Mouse (Mus musculus) neural tube, embryonic 14.5 days (tissue): ENCODE measurements around the gene Acaca. TPM values are rescaled to one million over a fixed set of nuclear protein-coding genes. Genes with fewer than 3 reads are reported as not detected.

Experiments
- ATAC-seq: fragments of 200-750 bp; cut with Nextera tagmentation; 2 replicates; pipeline ENCODE4 v1.8.0; 2017; ENCODE audit warnings: low read depth, mild to moderate bottlenecking, moderate TSS enrichment, moderate library complexity
- H3K27ac ChIP-seq: fragments of 300-500 bp; sonication (generic); 2 replicates; pipeline ENCODE4 v1.5.1; 2014; ENCODE audit warnings: low read depth, mild to moderate bottlenecking, control low read depth, low read length, moderate library complexity, mixed read lengths
- H3K27me3 ChIP-seq: fragments of 300-500 bp; sonication (generic); 2 replicates; pipeline ENCODE4 v1.6.1; 2014; ENCODE audit warnings: low read length; ENCODE audit not compliant: control insufficient read depth, insufficient read depth
- H3K36me3 ChIP-seq: fragments of 300-500 bp; sonication (generic); 2 replicates; pipeline ENCODE4 v1.6.1; 2014; ENCODE audit warnings: low read length, mixed read lengths; ENCODE audit not compliant: control insufficient read depth, insufficient read depth
- H3K4me1 ChIP-seq: fragments of 300-500 bp; sonication (generic); 2 replicates; pipeline ENCODE4 v1.6.1; 2014; ENCODE audit warnings: low read length; ENCODE audit not compliant: control insufficient read depth, insufficient read depth
- H3K4me2 ChIP-seq: fragments of 300-500 bp; sonication (generic); 2 replicates; pipeline ENCODE4 v1.6.1; 2014; ENCODE audit warnings: mild to moderate bottlenecking, low read depth, low read length, control low read depth
- H3K4me3 ChIP-seq: fragments of 300-500 bp; sonication (generic); 2 replicates; pipeline ENCODE4 v1.5.1; 2014; ENCODE audit warnings: low read depth, low read length, control low read depth, mixed read lengths
- H3K9ac ChIP-seq: fragments of 300-500 bp; sonication (generic); replicated peaks from 2 replicates; pipeline ENCODE4 v1.6.1; 2014; ENCODE audit warnings: low read depth, mild to moderate bottlenecking, control low read depth, low read length, mixed read lengths
- H3K9me3 ChIP-seq: fragments of 300-500 bp; sonication (generic); 2 replicates; pipeline ENCODE4 v1.6.1; 2016; ENCODE audit warnings: low read length; ENCODE audit not compliant: control insufficient read depth
- WGBS: fragments of 180-500 bp; shearing (Covaris S2); extraction: QIAGEN DNeasy Blood & Tissue Kit; methylation state at CpG from one replicate; pipeline ENCODE4 v1.1.7; 2014; 5-methylcytosine and 5-hydroxymethylcytosine counted together
- polyA plus RNA-seq: library from polyadenylated mRNA; unstranded; fragments of >200 nt; fragmentation: Nextera tagmentation; extraction: Ambion mirVana; gene quantifications from 2 replicates; pipeline ENCODE4 v1.2.1, GENCODE M21; 2014

Acaca gene
- polyA plus RNA-seq, 1 experiment from 2014 or later: 38.8 TPM

DNA sequence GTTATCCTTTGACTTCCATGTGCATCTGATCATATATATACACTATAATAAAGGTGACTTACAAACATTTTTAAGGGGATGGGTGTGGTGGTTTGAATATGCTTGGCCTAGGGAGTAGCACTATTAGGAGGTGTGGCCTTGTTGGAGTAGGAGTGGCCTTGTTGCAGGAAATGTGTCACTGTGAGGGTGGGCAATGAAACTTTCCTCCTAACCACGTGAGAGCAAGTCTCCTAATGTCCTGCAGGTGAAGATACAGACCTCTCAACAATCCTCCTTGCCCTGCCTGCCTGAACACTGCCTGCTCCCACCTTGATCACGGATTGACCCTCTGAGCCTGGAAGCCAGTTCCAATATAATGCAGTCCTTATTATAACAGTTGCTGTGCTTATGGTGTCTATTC lies 22.3 kb upstream of the Acaca start:
- H3K27ac ChIP-seq: no peak overlapping the region
- H3K27me3 ChIP-seq: no peaks in the 10 kb centered on the region
- no peaks in the 10 kb centered on the region for H3K9me3 ChIP-seq
- 74% methylated on average over 2 of the region's 2 CpGs for WGBS
- no peaks in the 10 kb centered on the region for H3K4me1 ChIP-seq
- no peak for ATAC-seq
- H3K4me2 ChIP-seq: no peak overlapping the region
- peaks cover 51% of the 10 kb centered on the region for H3K36me3 ChIP-seq
- no peak overlapping the region for H3K4me3 ChIP-seq
- H3K9ac ChIP-seq: no peak overlapping the region

DNA sequence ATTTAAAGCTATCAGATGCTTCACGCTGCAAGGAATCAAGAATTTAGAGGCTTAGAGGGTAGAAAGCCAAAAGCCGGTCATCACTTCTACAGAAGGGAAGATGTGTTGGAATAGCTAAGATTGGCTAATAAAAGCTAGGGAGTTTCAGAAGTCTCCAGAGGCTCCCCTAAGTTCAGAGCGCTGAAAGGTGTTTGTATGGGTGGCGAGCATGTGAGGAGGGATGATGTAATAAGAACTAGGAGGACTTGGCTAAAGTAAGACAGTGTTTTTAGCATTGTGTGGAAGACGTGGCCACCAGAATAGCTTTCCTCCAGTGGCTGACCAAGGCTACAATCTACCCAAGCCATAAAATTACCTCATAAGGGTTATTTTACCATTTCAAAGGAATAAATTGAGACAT lies 15.8 kb upstream of the Acaca start:
- WGBS: 93% methylated on average over 5 of the region's 5 CpGs

GRCm38 (mm10) chr11:84115646-84116045 lies 13.8 kb upstream of the Acaca start:
- no peaks in the 10 kb centered on the region for H3K9me3 ChIP-seq
- no peak overlapping the region for H3K27ac ChIP-seq
- H3K36me3 ChIP-seq: peaks cover 16% of the 10 kb centered on the region
- H3K4me1 ChIP-seq: no peaks in the 10 kb centered on the region
- no peak overlapping the region for H3K4me2 ChIP-seq
- no peak overlapping the region for H3K4me3 ChIP-seq
- no peak for ATAC-seq
- no peak overlapping the region for H3K9ac ChIP-seq
- no peaks in the 10 kb centered on the region for H3K27me3 ChIP-seq
- 83% methylated on average over 9 of the region's 9 CpGs for WGBS

More for the DNA sequence above, 15.8 kb upstream of the Acaca start:
- Histone ChIP-seq H3K9me3 (no peaks in the 10 kb centered on the region), H3K27me3 (no peaks in the 10 kb centered on the region), H3K4me3 (no peak overlapping the region), H3K4me1 (no peaks in the 10 kb centered on the region), H3K9ac (no peak overlapping the region), H3K36me3 (peaks cover 20% of the 10 kb centered on the region), H3K4me2 (no peak overlapping the region), H3K27ac (no peak overlapping the region)
- no peak for ATAC-seq

DNA sequence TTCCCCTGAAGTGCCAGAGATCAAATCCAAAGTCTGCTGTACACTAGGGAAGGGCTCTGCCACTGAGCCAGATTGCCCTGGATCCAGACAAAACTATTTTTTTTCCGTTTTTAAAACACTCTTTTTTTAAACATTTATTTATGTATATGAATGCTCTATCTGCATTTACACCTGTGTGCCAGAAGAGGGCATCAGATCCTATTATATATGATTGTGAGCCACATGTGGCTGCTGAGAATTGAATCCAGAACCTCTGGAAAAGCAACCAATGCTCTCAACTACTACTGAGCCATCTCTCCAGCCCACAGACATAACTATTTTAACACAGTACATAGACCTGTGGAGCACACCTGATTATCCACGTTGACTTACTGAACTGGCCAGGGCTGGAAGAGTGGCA lies 13.3 kb upstream of the Acaca start:
- H3K36me3 ChIP-seq: peaks cover 18% of the 10 kb centered on the region
- H3K4me1 ChIP-seq: no peaks in the 10 kb centered on the region
- no peak overlapping the region for H3K27ac ChIP-seq
- H3K4me3 ChIP-seq: no peak overlapping the region
- H3K4me2 ChIP-seq: no peak overlapping the region
- 68% methylated on average over 2 of the region's 2 CpGs for WGBS
- H3K9ac ChIP-seq: no peak overlapping the region
- H3K27me3 ChIP-seq: no peaks in the 10 kb centered on the region
- no peak for ATAC-seq
- H3K9me3 ChIP-seq: no peaks in the 10 kb centered on the region

DNA sequence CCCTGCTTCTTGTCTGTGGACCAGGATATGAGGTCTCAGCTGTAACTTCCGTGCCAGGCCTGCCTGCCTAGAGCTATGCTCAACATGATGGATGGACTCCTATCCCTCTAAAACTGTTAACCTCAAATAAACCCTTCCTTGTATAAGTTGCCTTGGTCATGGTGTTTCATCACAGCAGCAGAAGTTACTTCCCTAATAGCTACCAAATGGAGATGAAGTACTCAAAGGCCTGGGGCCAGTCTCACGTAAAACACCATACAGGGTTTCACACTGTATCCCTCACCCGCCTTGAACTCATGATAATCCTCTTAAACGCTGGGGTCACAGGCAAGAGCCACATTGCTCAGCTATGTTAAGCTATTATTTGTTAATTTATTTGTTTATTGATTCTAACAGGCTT lies 12.0 kb upstream of the Acaca start:
- 89% methylated on average over 4 of the region's 4 CpGs for WGBS
- H3K4me3 ChIP-seq: no peak overlapping the region

GRCm38 (mm10) chr11:84121051-84121956 lies 8.2 kb upstream of the Acaca start:
- H3K4me1 ChIP-seq: no peaks in the 10 kb centered on the region
- no peak overlapping the region for H3K4me2 ChIP-seq
- no peak overlapping the region for H3K27ac ChIP-seq
- H3K36me3 ChIP-seq: peaks cover 29% of the 10 kb centered on the region
- no peaks in the 10 kb centered on the region for H3K27me3 ChIP-seq
- H3K9ac ChIP-seq: no peak overlapping the region
- WGBS: 37% methylated on average over 12 of the region's 12 CpGs
- ATAC-seq: no peak
- H3K4me3 ChIP-seq: no peak overlapping the region
- no peaks in the 10 kb centered on the region for H3K9me3 ChIP-seq

More for the DNA sequence above, 12.0 kb upstream of the Acaca start:
- Histone ChIP-seq H3K4me1 (no peaks in the 10 kb centered on the region), H3K36me3 (peaks cover 18% of the 10 kb centered on the region), H3K27ac (no peak overlapping the region), H3K27me3 (no peaks in the 10 kb centered on the region), H3K4me2 (no peak overlapping the region), H3K9me3 (no peaks in the 10 kb centered on the region), H3K9ac (no peak overlapping the region)
- no peak for ATAC-seq

GRCm38 (mm10) chr11:84127977-84128376 lies 1.5 kb upstream of the Acaca start:
- Histone ChIP-seq H3K9me3 (no peaks in the 10 kb centered on the region), H3K27ac (no peak overlapping the region), H3K4me1 (no peaks in the 10 kb centered on the region), H3K36me3 (peaks cover 21% of the 10 kb centered on the region), H3K9ac (no peak overlapping the region), H3K4me2 (no peak overlapping the region), H3K4me3 (no peak overlapping the region), H3K27me3 (no peaks in the 10 kb centered on the region)
- WGBS: 83% methylated on average over 4 of the region's 4 CpGs
- no peak for ATAC-seq

DNA sequence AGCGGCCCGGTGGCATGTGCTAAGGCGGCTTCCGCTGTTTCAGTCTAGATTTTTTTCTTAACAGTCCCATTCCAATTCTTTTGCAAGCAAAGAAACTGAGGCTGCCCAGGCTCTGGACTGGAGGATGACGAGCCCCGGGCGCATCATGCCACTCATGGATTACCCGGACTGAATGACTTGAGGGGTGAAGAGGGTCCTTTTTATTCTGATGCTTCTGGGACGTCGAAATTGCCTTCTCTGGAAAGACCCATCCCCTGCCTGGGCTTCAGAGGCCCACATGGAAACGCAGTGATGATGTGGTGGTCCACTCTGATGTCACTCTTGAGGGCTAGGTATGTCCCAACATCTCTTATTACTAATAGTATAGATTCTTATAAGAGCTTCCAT lies 320 bp downstream of the Acaca start:
- H3K9me3 ChIP-seq: no peaks in the 10 kb centered on the region
- peak overlapping the region; percentile 76 for H3K4me3 ChIP-seq
- no peaks in the 10 kb centered on the region for H3K27me3 ChIP-seq
- H3K4me2 ChIP-seq: peak overlapping the region; percentile 84
- H3K36me3 ChIP-seq: peaks cover 20% of the 10 kb centered on the region
- H3K9ac ChIP-seq: peak overlapping the region; percentile 82
- ATAC-seq: peak; percentile 49
- H3K27ac ChIP-seq: peak overlapping the region; percentile 66
- 3% methylated on average over 11 of the region's 11 CpGs for WGBS
- no peaks in the 10 kb centered on the region for H3K4me1 ChIP-seq

GRCm38 (mm10) chr11:84134331-84134860 lies 4.9 kb downstream of the Acaca start:
- ATAC-seq: no peak

More at GRCm38 (mm10) chr11:84134331-84134860, 4.9 kb downstream of the Acaca start:
- Histone ChIP-seq H3K4me2 (no peak overlapping the region), H3K4me1 (no peaks in the 10 kb centered on the region), H3K9ac (no peak overlapping the region), H3K27ac (no peak overlapping the region), H3K36me3 (no peaks in the 10 kb centered on the region), H3K27me3 (no peaks in the 10 kb centered on the region), H3K9me3 (no peaks in the 10 kb centered on the region), H3K4me3 (no peak overlapping the region)
- WGBS: 94% methylated on average over 2 of the region's 2 CpGs
